Mouse (Mus musculus): Measurements from ENCODE around the gene Rbp7. TPM values are rescaled to one million over a fixed set of nuclear protein-coding genes. Genes with fewer than 3 reads are reported as not detected.

The Rbp7 gene
- polyA plus RNA-seq, 1 experiment from 2014 or later: not detected

DNA sequence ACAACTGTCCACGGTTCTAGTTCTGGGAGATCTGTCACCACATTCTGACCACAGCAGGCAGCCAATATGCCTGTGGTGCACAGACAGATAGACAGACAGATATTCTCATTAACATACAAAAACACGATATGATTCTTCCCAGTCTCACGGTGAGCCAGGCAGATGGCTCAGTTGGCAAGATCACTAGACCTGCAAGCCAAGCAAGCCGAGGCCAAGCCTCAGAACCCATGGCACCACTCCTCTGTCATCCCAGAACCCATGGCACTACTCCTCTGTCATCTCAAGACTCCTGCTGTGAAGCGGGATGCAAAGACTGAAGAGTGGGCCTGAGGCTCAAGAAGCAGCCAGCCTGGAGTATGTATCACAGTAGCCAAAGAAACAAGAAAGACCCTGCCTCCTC lies 25.2 kb downstream of the Rbp7 start:
- peaks cover 4% of the 10 kb centered on the region for H3K4me1 ChIP-seq (ENCODE audit: insufficient read depth)
- ATAC-seq (no peak), DNase-seq (no peak)
- 73% methylated on average over 5 of the region's 5 CpGs for WGBS (ENCODE audit: insufficient replicate concordance)
- H3K4me2 ChIP-seq (ENCODE audit: low read depth, low read length): no peak overlapping the region
- no peaks in the 10 kb centered on the region for H3K36me3 ChIP-seq (replicated peaks; ENCODE audit: insufficient read depth, low read length)
- no peaks in the 10 kb centered on the region for H3K9me3 ChIP-seq (ENCODE audit: low read length)
- no peaks in the 10 kb centered on the region for H3K27me3 ChIP-seq (ENCODE audit: insufficient read depth, low read length)
- H3K27ac ChIP-seq (ENCODE audit: low read depth): no peak overlapping the region
- H3K4me3 ChIP-seq (ENCODE audit: low read depth, low read length): no peak overlapping the region
- H3K9ac ChIP-seq (replicated peaks): no peak overlapping the region
- TF ChIP-seq CTCF (IDR thresholded peaks at IDR 0.05; ENCODE audit: low read depth): no peak
- TF ChIP-seq EP300 (IDR thresholded peaks at IDR 0.05; ENCODE audit: low read depth): no peak

DNA sequence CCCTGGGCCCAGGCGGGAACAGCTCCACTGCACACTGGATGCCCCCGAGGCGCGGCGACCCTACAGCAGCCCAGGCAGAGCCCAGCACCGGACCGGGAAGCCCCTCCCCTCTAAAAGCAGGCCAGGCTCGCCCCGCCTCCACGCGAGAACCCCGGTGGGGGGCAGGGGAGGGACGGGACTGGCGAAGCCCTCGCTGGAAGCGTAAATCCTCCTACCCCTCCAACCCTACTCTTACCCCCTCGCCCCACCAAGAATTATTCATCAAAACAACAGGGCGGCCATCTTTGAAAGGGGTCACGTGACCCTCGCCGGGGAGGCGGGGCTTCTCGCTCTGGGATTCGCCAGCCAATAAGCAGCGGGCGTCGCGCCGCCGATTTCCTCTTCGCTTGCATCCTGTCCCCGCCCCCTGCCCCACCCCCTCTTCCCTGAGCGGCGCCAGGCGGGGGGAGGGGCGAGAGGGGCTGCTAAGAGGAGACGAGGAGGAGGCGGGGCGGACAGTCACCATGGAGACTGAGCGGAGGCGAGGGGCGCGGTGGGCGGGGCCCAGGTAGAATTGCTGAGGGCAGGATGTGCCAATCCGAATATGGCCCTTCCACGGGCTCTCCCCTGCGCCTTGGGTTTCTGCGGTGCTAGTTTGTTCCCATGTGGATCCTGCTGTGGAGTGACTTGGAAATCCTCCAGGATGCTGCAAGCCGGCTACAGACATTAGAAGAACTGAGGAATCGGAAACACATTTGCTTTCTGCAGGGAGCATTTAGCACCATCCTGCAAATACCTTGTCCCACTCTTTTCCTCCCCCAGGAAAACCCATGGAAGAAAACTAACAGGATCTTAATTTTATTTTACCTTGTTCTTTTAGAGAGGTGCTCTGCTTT lies 28.2 kb downstream of the Rbp7 start, which contains the start of gene Ube4b:
TSS of gene Ube4b (minus strand) at position 425 of the 875 bp plus-strand sequence.
- H3K27ac ChIP-seq (ENCODE audit: low read depth): peak within 1 kb of the TSS; percentile 94
- H3K4me1 ChIP-seq (ENCODE audit: insufficient read depth): peaks cover 5% of the 10 kb centered on the region
- TF ChIP-seq EP300 (IDR thresholded peaks at IDR 0.05; ENCODE audit: low read depth) (peak; percentile 43; the same call in 1 of the 2 replicates), CTCF (IDR thresholded peaks at IDR 0.05; ENCODE audit: low read depth) (no peak)
- no peaks in the 10 kb centered on the region for H3K36me3 ChIP-seq (replicated peaks; ENCODE audit: insufficient read depth, low read length)
- H3K9me3 ChIP-seq (ENCODE audit: low read length): no peaks in the 10 kb centered on the region
- under 1% methylated on average over 41 of the region's 50 CpGs for WGBS (ENCODE audit: insufficient replicate concordance)
- peak within 1 kb of the TSS; percentile 77 for H3K4me3 ChIP-seq (ENCODE audit: low read depth, low read length)
- DNase-seq (peak; percentile 99), ATAC-seq (peak; percentile 92)
- H3K9ac ChIP-seq (replicated peaks): peak within 1 kb of the TSS; percentile 87
- peak within 1 kb of the TSS; percentile 82 for H3K4me2 ChIP-seq (ENCODE audit: low read depth, low read length)
- no peaks in the 10 kb centered on the region for H3K27me3 ChIP-seq (ENCODE audit: insufficient read depth, low read length)

DNA sequence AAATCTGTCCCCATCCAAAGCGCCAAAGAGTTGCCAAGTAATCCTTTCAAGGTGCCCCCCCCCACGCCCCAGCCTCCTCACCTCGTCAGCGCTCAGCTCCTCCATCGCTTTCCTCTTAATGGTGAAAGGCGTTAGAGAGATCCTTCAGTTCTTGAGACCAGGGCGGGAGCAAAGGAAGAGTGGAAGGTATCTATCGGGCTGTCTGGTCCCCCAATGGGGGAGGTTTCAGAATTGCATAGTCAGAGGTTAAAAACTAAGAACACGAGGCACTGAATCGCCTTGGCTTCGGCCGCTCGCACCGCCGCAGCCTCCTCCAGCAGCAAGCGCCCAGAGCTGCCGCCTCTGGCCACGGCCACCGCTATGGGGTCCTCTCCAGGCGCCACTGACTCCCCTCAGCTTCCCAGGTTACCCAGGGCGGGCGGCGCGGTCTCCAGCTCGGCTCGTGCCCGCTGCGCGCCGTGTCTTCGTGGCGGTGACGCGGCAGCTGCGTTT lies 28.9 kb downstream of the Rbp7 start:
- Histone ChIP-seq H3K27ac (ENCODE audit: low read depth) (peak overlapping the region; percentile 94), H3K4me3 (ENCODE audit: low read depth, low read length) (peak overlapping the region; percentile 77), H3K4me2 (ENCODE audit: low read depth, low read length) (peak overlapping the region; percentile 82), H3K27me3 (ENCODE audit: insufficient read depth, low read length) (no peaks in the 10 kb centered on the region), H3K36me3 (replicated peaks; ENCODE audit: insufficient read depth, low read length) (no peaks in the 10 kb centered on the region), H3K4me1 (ENCODE audit: insufficient read depth) (peaks cover 5% of the 10 kb centered on the region), H3K9ac (replicated peaks) (peak overlapping the region; percentile 87), H3K9me3 (ENCODE audit: low read length) (no peaks in the 10 kb centered on the region)
- DNase-seq (peak; percentile 56), ATAC-seq (peak; percentile 57)
- WGBS (ENCODE audit: insufficient replicate concordance): 5% methylated on average over 34 of the region's 35 CpGs
- TF ChIP-seq EP300 (IDR thresholded peaks at IDR 0.05; ENCODE audit: low read depth): no peak
- no peak for TF ChIP-seq CTCF (IDR thresholded peaks at IDR 0.05; ENCODE audit: low read depth)

DNA sequence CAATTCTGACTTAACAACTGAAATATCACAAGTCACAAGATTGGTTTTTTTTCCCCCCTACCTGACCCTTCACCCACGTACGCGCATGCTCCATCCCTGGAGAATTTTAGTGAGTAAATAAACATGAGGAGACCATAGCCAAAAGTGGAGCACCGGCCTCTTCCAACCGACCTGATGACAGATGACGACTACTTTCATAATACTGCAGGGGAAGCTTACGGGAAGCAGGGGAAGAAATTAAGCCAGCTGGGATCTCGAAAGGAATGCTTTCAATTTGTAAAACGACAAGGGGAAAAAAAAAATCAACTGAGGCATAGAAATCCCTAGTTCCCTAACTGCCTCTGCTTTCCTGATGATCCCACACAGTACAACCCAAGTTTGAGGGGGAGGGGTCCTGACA lies 30.0 kb downstream of the Rbp7 start:
- DNase-seq: peak; percentile 35

DNA sequence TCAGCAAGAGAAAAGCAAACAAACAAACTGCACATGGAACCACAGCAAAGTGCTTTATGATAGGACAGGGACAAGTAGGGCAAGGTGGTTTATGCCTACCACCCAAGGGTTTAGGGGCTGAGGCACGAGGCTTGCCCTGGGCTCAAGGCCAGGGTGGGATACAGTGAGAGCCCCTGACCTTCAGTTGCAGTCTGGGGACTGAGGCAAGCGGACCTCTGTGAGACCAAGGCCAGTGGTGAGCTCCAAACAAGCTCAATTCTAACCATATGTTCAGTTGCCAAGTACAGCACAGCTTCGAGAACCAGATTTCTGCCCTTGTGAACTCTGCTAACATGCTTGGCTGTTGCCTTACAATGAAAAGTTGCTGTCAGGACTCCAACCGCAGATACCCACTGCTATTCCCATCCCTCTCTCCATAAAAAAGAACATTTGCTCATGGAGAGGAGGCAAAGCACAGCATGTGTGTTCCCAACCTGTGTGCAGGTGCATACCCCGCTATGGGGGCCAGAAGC lies 36.9 kb downstream of the Rbp7 start:
- no peak for ATAC-seq
- 79% methylated on average over 5 of the region's 5 CpGs for WGBS (ENCODE audit: insufficient replicate concordance)

More for the DNA sequence above, 30.0 kb downstream of the Rbp7 start:
- Histone ChIP-seq H3K9ac (replicated peaks) (peak overlapping the region; percentile 87), H3K27ac (ENCODE audit: low read depth) (peak overlapping the region; percentile 46), H3K4me2 (ENCODE audit: low read depth, low read length) (peak overlapping the region; percentile 82), H3K27me3 (ENCODE audit: insufficient read depth, low read length) (no peaks in the 10 kb centered on the region), H3K36me3 (replicated peaks; ENCODE audit: insufficient read depth, low read length) (no peaks in the 10 kb centered on the region), H3K4me1 (ENCODE audit: insufficient read depth) (peaks cover 5% of the 10 kb centered on the region), H3K9me3 (ENCODE audit: low read length) (no peaks in the 10 kb centered on the region), H3K4me3 (ENCODE audit: low read depth, low read length) (peak overlapping the region; percentile 77)
- no peak for TF ChIP-seq CTCF (IDR thresholded peaks at IDR 0.05; ENCODE audit: low read depth)
- TF ChIP-seq EP300 (IDR thresholded peaks at IDR 0.05; ENCODE audit: low read depth): no peak
- 13% methylated on average over 9 of the region's 9 CpGs for WGBS (ENCODE audit: insufficient replicate concordance)
- ATAC-seq: no peak

DNA sequence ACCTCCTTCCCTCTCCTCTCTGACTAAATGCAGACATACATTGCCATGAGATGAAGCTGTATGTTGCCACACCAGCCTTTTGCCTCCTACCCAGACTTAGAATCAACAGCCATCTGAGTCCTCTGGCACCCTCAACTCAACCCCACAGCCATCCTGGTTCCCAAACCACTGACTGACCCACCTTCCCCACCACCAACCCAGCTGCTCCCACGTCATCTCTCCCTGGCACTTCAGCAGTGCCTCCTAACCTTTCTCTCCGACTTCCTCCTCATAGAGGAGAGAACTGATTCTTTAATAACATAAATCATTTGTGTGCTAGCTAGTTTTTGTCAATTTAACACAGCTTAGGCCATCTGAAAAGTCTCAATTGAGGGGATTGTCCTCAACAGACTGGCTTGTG lies 37.8 kb downstream of the Rbp7 start:
- Histone ChIP-seq H3K27me3 (ENCODE audit: insufficient read depth, low read length) (no peaks in the 10 kb centered on the region), H3K9ac (replicated peaks) (no peak overlapping the region), H3K27ac (ENCODE audit: low read depth) (no peak overlapping the region), H3K9me3 (ENCODE audit: low read length) (no peaks in the 10 kb centered on the region), H3K4me2 (ENCODE audit: low read depth, low read length) (no peak overlapping the region), H3K4me1 (ENCODE audit: insufficient read depth) (peaks cover 19% of the 10 kb centered on the region), H3K36me3 (replicated peaks; ENCODE audit: insufficient read depth, low read length) (0 out of 2 replicates have a peak, but pooled peaks cover 7% of the 10 kb centered on the region), H3K4me3 (ENCODE audit: low read depth, low read length) (no peak overlapping the region)
- no peak for ATAC-seq
- WGBS (ENCODE audit: insufficient replicate concordance): 66% methylated on average over 2 of the region's 2 CpGs
- DNase-seq: no peak
- TF ChIP-seq CTCF (IDR thresholded peaks at IDR 0.05; ENCODE audit: low read depth) (no peak), EP300 (IDR thresholded peaks at IDR 0.05; ENCODE audit: low read depth) (no peak)

More for the DNA sequence above, 36.9 kb downstream of the Rbp7 start:
- Histone ChIP-seq H3K27ac (ENCODE audit: low read depth) (no peak overlapping the region), H3K9me3 (ENCODE audit: low read length) (no peaks in the 10 kb centered on the region), H3K27me3 (ENCODE audit: insufficient read depth, low read length) (no peaks in the 10 kb centered on the region), H3K9ac (replicated peaks) (no peak overlapping the region), H3K36me3 (replicated peaks; ENCODE audit: insufficient read depth, low read length) (0 out of 2 replicates have a peak, but pooled peaks cover 4% of the 10 kb centered on the region), H3K4me3 (ENCODE audit: low read depth, low read length) (no peak overlapping the region), H3K4me1 (ENCODE audit: insufficient read depth) (peaks cover 19% of the 10 kb centered on the region), H3K4me2 (ENCODE audit: low read depth, low read length) (no peak overlapping the region)
- DNase-seq: no peak
- TF ChIP-seq EP300 (IDR thresholded peaks at IDR 0.05; ENCODE audit: low read depth) (no peak), CTCF (IDR thresholded peaks at IDR 0.05; ENCODE audit: low read depth) (no peak)
